Mouse (Mus musculus) liver, embryonic 14.5 days (tissue): ENCODE results near the gene Mgat2. TPM values are rescaled to one million over a fixed set of nuclear protein-coding genes. Genes with fewer than 3 reads are reported as not detected.

ENCODE experiments used
- ATAC-seq: fragments of 200-750 bp; cut with Nextera tagmentation; 2 replicates; pipeline ENCODE4 v1.8.0; 2017; ENCODE audit warnings: moderate number of reproducible peaks, mild to moderate bottlenecking, moderate library complexity; ENCODE audit not compliant: insufficient read depth
- DNase-seq, 3 experiments: peaks; one replicate each; pipeline ENCODE4 v3.0.0-alpha.2; 2012 to 2013; ENCODE audit warnings: low read depth in 3 of 3, low spot score in 3 of 3
- H3K27ac ChIP-seq: fragments of 300-500 bp; sonication (generic); 2 replicates; pipeline ENCODE4 v1.5.1; 2014; ENCODE audit warnings: moderate library complexity, mild to moderate bottlenecking, control low read depth, inconsistent platforms
- H3K27me3 ChIP-seq: fragments of 300-500 bp; sonication (generic); 2 replicates; pipeline ENCODE4 v1.6.1; 2014; ENCODE audit warnings: mild to moderate bottlenecking, low read length, moderate library complexity; ENCODE audit not compliant: control insufficient read depth, insufficient read depth
- H3K36me3 ChIP-seq: fragments of 300-500 bp; sonication (generic); replicated peaks from 2 replicates; pipeline ENCODE4 v1.6.1; 2014; ENCODE audit warnings: low read depth; ENCODE audit not compliant: control insufficient read depth, insufficient read depth
- H3K4me1 ChIP-seq, 2 experiments: fragments of 200-500 bp in 1 of 2; fragments of 300-500 bp in 1 of 2; sonication (generic) in 1 of 2; replicated peaks; 2 replicates each; pipeline ENCODE4 v1.6.1; 2012 to 2014; ENCODE audit warnings: antibody characterized with exemption in 1 of 2, inconsistent platforms in 1 of 2, low read length in 1 of 2; ENCODE audit not compliant: control insufficient read depth in 2 of 2, insufficient read depth in 2 of 2
- H3K4me2 ChIP-seq: fragments of 300-500 bp; sonication (generic); 2 replicates; pipeline ENCODE4 v1.6.1; 2014; ENCODE audit warnings: low read depth, mild to moderate bottlenecking, control low read depth, moderate library complexity
- H3K4me3 ChIP-seq, 2 experiments: fragments of 200-500 bp in 1 of 2; fragments of 300-500 bp in 1 of 2; sonication (generic) in 1 of 2; 2 replicates each; pipeline ENCODE4 v1.5.1; 2012 to 2014; ENCODE audit warnings: low read depth in 2 of 2, low read length in 2 of 2, mild to moderate bottlenecking in 2 of 2, control low read depth in 1 of 2, inconsistent platforms in 1 of 2, moderate library complexity in 1 of 2; ENCODE audit not compliant: insufficient read depth in 1 of 2
- H3K9ac ChIP-seq: fragments of 300-500 bp; sonication (generic); replicated peaks from 2 replicates; pipeline ENCODE4 v1.6.1; 2014; ENCODE audit warnings: mild to moderate bottlenecking, control low read depth, moderate library complexity
- H3K9me3 ChIP-seq: fragments of 300-500 bp; sonication (generic); 2 replicates; pipeline ENCODE4 v1.6.1; 2016; ENCODE audit warnings: low read length, mixed read lengths; ENCODE audit not compliant: control insufficient read depth
- CTCF ChIP-seq: IDR thresholded peaks from 2 replicates; pipeline ENCODE4 v1.5.1; 2016; ENCODE audit warnings: antibody characterized with exemption, low read depth, control low read depth
- EP300 ChIP-seq: IDR thresholded peaks from 2 replicates; pipeline ENCODE4 v1.6.1; 2016; ENCODE audit warnings: antibody characterized with exemption, low read depth
- WGBS: fragments of 180-500 bp; shearing (Covaris S2); extraction: QIAGEN DNeasy Blood & Tissue Kit; methylation state at CpG from one replicate; pipeline ENCODE4 v1.1.7; 2014; ENCODE audit not compliant: insufficient replicate concordance; 5-methylcytosine and 5-hydroxymethylcytosine counted together
- microRNA-seq: library from miRNA; unstranded; fragments of <30 nt; microRNA quantifications from one replicate; pipeline ENCODE4, GENCODE M21; 2016
- polyA plus RNA-seq, 2 experiments: library from polyadenylated mRNA; depleted of rRNA in 1 of 2; stranded (reverse) in 1 of 2; unstranded in 1 of 2; fragments of >200 nt; fragmentation: Nextera tagmentation in 1 of 2; extraction: Ambion mirVana in 1 of 2; gene quantifications; 2 replicates each; pipeline versions ENCODE4 v1.2.1 to v1.2.3; 2012 to 2014

The Mgat2 gene
- polyA plus RNA-seq, 2 experiments = 11.0 to 23.3 TPM

DNA sequence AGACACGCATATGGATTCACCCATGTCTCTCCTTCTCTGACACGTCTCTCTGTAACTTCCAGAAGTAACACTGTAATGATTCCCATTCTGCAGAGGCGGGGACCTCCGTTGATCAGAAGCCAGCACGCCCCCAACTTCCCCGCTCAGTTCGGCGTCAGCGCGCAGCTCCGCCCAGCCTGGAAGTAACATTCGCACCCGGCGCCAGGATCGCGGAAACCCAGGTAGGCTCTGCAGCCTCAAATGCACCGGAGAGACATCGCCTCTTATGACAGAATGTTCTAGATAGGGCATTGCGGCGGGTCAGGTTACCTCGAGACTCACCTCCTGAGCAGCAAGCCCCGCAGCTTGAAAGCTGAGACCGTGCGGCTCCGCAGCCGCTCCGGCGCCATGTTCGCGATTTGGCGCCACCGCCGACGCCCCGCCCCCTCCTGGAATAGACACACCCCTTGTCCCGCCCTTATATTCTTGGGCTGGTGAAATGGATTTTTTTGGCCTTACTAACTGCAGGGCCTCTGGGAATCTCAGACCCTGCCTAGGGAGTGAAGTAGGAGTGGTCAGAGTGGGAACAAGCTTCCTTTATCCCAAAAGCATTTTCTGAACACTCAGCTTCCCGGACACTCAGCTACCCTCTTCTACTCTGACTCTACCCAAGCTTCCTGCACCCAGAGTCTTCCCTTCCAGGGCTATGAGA, 44.0 kb downstream of the Mgat2 start, which contains the start of gene Pole2:
Gene Pole2, minus strand, starts transcription at position 420 of the 691 bp plus-strand sequence.
- ATAC-seq (peak; percentile 95), DNase-seq (peak; percentile 68 to 75 (median 72))
- Histone ChIP-seq H3K36me3 (peaks cover 22% of the 10 kb centered on the region), H3K27ac (peak within 1 kb of the TSS; percentile 51), H3K4me3 (peak within 1 kb of the TSS; percentile 80 to 97), H3K4me1 (peaks cover 6 to 14% of the 10 kb centered on the region in 2 experiments), H3K27me3 (no peaks in the 10 kb centered on the region), H3K9ac (peak within 1 kb of the TSS; percentile 76), H3K9me3 (no peaks in the 10 kb centered on the region), H3K4me2 (peak within 1 kb of the TSS; percentile 89)
- WGBS = under 1% methylated on average over 37 of the region's 37 CpGs
- TF ChIP-seq CTCF (0 out of 2 replicates have a peak, but pooled peaks have one; percentile 18), EP300 (no peak)

DNA sequence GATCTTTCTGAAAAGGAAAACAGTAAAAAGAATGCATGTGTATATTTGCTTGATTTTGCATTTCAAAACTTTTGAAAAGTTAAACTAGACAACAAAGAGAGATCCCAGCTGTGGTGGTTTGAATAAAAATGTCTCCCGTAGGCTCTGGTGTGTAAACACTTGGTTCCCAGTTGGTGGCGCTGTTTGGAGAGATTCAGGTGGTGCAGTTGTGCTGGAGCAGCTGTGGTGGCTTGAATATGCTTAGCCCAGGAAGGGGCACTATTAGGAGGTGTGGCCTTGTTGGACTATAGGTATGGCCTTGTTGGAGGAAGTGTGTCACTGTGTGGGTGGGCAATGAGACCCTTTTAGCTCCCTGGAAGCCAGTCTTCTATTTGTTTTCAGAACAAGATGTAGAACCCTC, 45.3 kb downstream of the Mgat2 start:
- no peak overlapping the region for H3K4me3 ChIP-seq
- TF ChIP-seq CTCF (peak; percentile 69), EP300 (no peak)
- no peaks in the 10 kb centered on the region for H3K27me3 ChIP-seq
- peaks cover 6 to 14% of the 10 kb centered on the region in 2 experiments for H3K4me1 ChIP-seq
- DNase-seq = peak; percentile 35 to 45 (median 38)
- H3K9ac ChIP-seq = no peak overlapping the region
- no peak for ATAC-seq
- no peak overlapping the region for H3K27ac ChIP-seq
- no peak overlapping the region for H3K4me2 ChIP-seq
- peaks cover 15% of the 10 kb centered on the region for H3K36me3 ChIP-seq
- 55% methylated on average over 2 of the region's 2 CpGs for WGBS
- no peaks in the 10 kb centered on the region for H3K9me3 ChIP-seq

- no peak overlapping the region for H3K9ac ChIP-seq
- ATAC-seq (no peak), DNase-seq (no peak)
- no peaks in the 10 kb centered on the region for H3K9me3 ChIP-seq
- WGBS = 81% methylated on average over 6 of the region's 6 CpGs
- H3K4me1 ChIP-seq = no peaks in the 10 kb centered on the region
- no peak overlapping the region for H3K4me2 ChIP-seq
- H3K4me3 ChIP-seq = no peak overlapping the region
- H3K27me3 ChIP-seq = no peaks in the 10 kb centered on the region
- TF ChIP-seq CTCF = no peak
- no peak for TF ChIP-seq EP300
- no peaks in the 10 kb centered on the region for H3K36me3 ChIP-seq
- no peak overlapping the region for H3K27ac ChIP-seq
Measured at GRCm38 (mm10) chr12:69235782-69236181, 51.8 kb downstream of the Mgat2 start.

Small RNA genes lying within 50 kb of the gene (microRNA-seq; reads per million reads assigned to microRNA genes)
- gene Gm47287 = not detected
- 1.3 reads per million for gene Gm47295

Other genes starting within 250 kb of the Mgat2 start
- gene Rps29, start 25.0 kb upstream of the Mgat2 start, polyA plus RNA-seq (2012; rRNA removed) = 977 and 1,778 TPM in 2 replicates
- 1,444 and 1,541 TPM in 2 replicates for gene Rps29, start 25.0 kb upstream of the Mgat2 start, polyA plus RNA-seq (2014; fragmentation: Nextera tagmentation; extraction: Ambion mirVana)
- 8.9 and 11.1 TPM in 2 replicates for gene Lrr1, start 15.3 kb upstream of the Mgat2 start, polyA plus RNA-seq (2012; rRNA removed)
- 21.3 and 22.9 TPM in 2 replicates for gene Lrr1, start 15.3 kb upstream of the Mgat2 start, polyA plus RNA-seq (2014; fragmentation: Nextera tagmentation; extraction: Ambion mirVana)
- 286 and 515 TPM in 2 replicates for gene Rpl36al, start 74 bp upstream of the Mgat2 start, polyA plus RNA-seq (2012; rRNA removed)
- 614 and 643 TPM in 2 replicates for gene Rpl36al, start 74 bp upstream of the Mgat2 start, polyA plus RNA-seq (2014; fragmentation: Nextera tagmentation; extraction: Ambion mirVana)
- gene Gm49383, start 12.9 kb downstream of the Mgat2 start, polyA plus RNA-seq (2012; rRNA removed) = 4.9 TPM in 2 replicates
- gene Gm49383, start 12.9 kb downstream of the Mgat2 start, polyA plus RNA-seq (2014; fragmentation: Nextera tagmentation; extraction: Ambion mirVana) = 15.7 and 19.1 TPM in 2 replicates
- 2.8 TPM in 2 replicates for gene Dnaaf2, start 14.3 kb downstream of the Mgat2 start, polyA plus RNA-seq (2012; rRNA removed)
- 2.9 TPM in 2 replicates for gene Dnaaf2, start 14.3 kb downstream of the Mgat2 start, polyA plus RNA-seq (2014; fragmentation: Nextera tagmentation; extraction: Ambion mirVana)
- 1.2 and 8.0 TPM in 2 replicates for gene Gm49384, start 20.1 kb downstream of the Mgat2 start, polyA plus RNA-seq (2012; rRNA removed)
- 16.3 and 17.4 TPM in 2 replicates for gene Gm49384, start 20.1 kb downstream of the Mgat2 start, polyA plus RNA-seq (2014; fragmentation: Nextera tagmentation; extraction: Ambion mirVana)
- gene Pole2, start 44.0 kb downstream of the Mgat2 start, polyA plus RNA-seq (2012; rRNA removed) = 18.9 and 25.6 TPM in 2 replicates
- 25.8 and 28.3 TPM in 2 replicates for gene Pole2, start 44.0 kb downstream of the Mgat2 start, polyA plus RNA-seq (2014; fragmentation: Nextera tagmentation; extraction: Ambion mirVana)
- 0.26 and 3.3 TPM in 2 replicates for gene Klhdc1, start 57.0 kb downstream of the Mgat2 start, polyA plus RNA-seq (2012; rRNA removed)
- gene Klhdc1, start 57.0 kb downstream of the Mgat2 start, polyA plus RNA-seq (2014; fragmentation: Nextera tagmentation; extraction: Ambion mirVana) = 1.9 and 3.6 TPM in 2 replicates
- gene Klhdc2, start 112.5 kb downstream of the Mgat2 start, polyA plus RNA-seq (2012; rRNA removed) = 28.8 and 43.4 TPM in 2 replicates
- 84.9 and 92.3 TPM in 2 replicates for gene Klhdc2, start 112.5 kb downstream of the Mgat2 start, polyA plus RNA-seq (2014; fragmentation: Nextera tagmentation; extraction: Ambion mirVana)
- 5.2 and 11.1 TPM in 2 replicates for gene Nemf, start 173.0 kb downstream of the Mgat2 start, polyA plus RNA-seq (2012; rRNA removed)
- 33.7 and 35.4 TPM in 2 replicates for gene Nemf, start 173.0 kb downstream of the Mgat2 start, polyA plus RNA-seq (2014; fragmentation: Nextera tagmentation; extraction: Ambion mirVana)
- 41.3 and 45.8 TPM in 2 replicates for gene Arf6, start 188.0 kb downstream of the Mgat2 start, polyA plus RNA-seq (2012; rRNA removed)
- gene Arf6, start 188.0 kb downstream of the Mgat2 start, polyA plus RNA-seq (2014; fragmentation: Nextera tagmentation; extraction: Ambion mirVana) = 35.7 and 39.6 TPM in 2 replicates
- 0.20 and 0.23 TPM in 2 replicates for gene Gm9887, start 188.3 kb downstream of the Mgat2 start, polyA plus RNA-seq (2012; rRNA removed)
- 0.40 and 1.0 TPM in 2 replicates for gene Gm9887, start 188.3 kb downstream of the Mgat2 start, polyA plus RNA-seq (2014; fragmentation: Nextera tagmentation; extraction: Ambion mirVana)